Mouse (Mus musculus): ENCODE data around the gene Cfap46.

Cfap46 gene

DNA sequence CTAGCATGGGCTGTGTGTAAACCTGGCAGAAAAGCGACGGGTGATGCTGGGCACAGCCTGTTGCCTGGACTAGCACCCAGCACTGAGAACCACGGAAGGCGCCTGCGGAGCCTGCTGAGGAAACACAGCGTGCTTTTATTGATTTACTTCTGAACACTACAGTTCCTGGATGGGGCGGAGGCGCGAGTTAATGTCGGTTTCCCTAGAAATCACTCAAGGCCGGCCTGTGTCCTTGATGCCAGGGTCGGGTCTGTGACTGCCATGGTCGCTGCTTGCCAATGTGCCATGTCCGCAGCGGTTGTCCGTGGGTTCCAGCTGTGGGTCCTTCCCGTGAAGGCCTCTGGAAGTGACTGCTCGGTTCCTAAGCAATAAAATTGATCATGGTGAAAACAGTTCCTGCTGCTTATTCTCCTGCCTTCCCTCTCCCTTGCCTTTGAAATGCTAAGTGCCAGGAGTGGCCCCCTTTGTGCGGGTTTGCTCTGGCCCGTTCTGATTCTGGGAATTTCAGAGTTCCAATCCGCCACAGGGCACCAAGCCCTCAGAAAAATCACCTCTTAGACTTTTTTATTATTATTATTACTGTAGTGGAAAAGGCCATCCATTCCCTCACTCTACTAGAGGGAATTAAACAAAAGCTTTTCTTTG lies 104.2 kb downstream of the Cfap46 start:
- DNase-seq: no peak

- no peak for DNase-seq
Observed at GRCm38 (mm10) chr7:139576064-139576686, 107.4 kb downstream of the Cfap46 start.

DNA sequence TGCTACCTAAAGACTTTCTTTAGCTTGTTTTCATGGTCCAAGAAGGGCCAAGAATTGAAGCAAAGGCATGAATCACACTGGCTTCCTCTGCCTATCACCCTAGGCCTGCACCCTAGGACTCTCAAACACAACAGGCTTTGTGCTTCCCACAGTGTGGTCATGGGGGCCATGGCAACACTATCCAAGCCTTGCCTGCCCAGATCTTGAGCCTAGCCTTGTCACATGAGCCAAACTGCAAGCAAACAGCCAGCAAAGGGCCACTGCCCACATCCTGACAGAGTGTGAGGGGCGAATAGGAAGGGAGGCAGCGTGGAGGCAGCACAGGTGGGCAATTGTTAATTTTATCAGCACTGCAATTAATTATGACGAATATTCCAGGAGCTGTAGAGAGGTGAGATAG lies 111.0 kb downstream of the Cfap46 start:
- DNase-seq: no peak

DNA sequence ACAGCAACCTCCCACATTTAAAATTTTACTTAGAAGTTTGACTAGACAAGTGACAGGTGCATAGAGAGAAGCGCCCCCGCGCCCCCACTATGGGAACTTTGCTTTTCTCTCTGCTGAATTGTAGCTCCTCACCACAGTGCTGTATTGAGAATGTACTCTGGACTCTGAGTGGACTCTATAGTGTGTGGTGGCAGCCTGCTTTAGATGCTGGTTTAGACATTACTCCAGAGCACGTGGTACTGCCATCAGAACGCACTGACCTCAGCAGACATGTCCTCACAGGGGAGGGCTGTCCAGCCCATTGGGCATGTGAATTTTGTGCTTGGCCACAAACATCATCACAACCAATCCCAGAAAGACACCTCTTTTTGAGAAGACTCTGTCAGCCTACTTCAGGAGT lies 112.8 kb downstream of the Cfap46 start:
- no peak for DNase-seq

GRCm38 (mm10) chr7:139566533-139566932 lies 117.1 kb downstream of the Cfap46 start:
- DNase-seq: no peak

DNA sequence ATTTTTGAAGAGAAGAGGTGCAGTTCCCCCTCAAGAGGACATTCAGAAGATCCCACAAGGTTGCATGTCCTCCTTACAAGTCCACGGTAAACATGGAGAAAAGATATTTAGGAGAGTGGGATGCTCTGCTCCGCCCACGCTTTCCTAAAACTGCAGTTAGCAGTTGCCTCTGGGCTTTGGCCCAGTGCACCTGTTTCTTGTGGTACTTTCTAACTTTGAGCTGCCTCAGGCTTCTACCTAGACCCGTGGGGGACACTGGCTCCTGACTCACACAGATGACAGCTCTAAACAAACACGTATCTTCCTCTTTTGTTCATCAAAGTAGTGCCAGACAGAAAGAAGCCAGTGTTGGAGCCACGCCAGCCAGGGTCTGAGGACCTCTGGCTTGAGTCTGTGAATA lies 117.6 kb downstream of the Cfap46 start:
- no peak for DNase-seq

GRCm38 (mm10) chr7:139564161-139564560 lies 119.5 kb downstream of the Cfap46 start:
- DNase-seq: no peak

GRCm38 (mm10) chr7:139563425-139563824 lies 120.2 kb downstream of the Cfap46 start:
- DNase-seq: no peak

GRCm38 (mm10) chr7:139559659-139560058 lies 124.0 kb downstream of the Cfap46 start:
- no peak for DNase-seq

DNA sequence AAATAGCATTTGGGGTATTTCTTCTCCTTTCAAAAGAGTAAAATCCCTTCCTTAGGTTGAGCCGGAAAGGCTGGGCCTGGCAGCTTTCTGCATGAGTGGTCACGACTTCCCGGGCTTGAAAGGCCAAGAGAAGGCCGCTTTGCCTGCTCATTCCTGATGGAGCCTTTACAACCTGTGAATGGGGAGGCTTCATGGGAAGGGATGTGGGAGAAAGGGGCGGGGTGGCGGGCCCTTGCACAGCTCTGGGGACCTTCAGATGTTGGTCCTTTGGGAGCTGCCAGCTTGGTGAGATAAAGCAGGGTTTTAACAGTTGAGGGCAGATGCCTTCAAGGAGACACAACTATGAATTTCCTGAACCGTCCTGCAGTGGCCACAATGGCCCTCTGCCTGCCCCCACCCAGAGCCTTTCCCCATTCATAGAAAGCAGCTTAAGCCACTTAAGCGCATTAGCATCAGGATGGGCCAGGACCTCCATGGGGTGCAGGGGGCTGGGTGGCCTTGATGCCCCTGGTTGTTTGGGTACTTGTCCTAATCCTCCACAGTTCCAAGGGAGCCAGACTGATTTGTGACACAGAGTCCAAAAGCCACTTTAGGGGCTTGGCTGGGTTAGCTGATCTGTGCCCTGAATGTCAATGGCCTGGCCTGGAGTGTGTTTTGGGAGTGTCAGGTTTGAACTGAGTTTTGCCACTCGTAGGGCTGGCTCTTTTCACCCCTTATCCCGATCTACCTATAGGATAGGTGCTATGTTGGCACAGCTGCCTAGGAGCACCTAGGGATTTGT lies 126.7 kb downstream of the Cfap46 start:
- DNase-seq: no peak

DNA sequence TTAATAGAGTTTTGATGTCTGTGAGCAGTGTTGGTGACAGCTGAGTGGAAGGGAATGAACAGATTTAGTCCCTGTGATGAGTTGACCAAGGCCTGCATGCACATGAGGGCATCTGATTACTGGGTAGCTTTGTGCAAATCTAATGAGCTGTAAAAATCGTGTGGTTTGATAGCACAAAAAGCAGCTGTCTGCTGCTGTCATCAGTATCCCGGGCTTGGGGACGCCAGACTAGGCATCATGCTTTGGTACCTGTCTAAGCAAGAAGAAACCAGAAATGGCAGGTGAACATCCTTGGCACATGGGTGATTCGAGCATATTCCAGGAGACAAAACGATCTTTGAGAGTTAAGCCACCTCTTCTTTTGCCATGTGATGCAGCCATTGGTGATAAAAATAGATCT lies 127.3 kb downstream of the Cfap46 start:
- no peak for DNase-seq

DNA sequence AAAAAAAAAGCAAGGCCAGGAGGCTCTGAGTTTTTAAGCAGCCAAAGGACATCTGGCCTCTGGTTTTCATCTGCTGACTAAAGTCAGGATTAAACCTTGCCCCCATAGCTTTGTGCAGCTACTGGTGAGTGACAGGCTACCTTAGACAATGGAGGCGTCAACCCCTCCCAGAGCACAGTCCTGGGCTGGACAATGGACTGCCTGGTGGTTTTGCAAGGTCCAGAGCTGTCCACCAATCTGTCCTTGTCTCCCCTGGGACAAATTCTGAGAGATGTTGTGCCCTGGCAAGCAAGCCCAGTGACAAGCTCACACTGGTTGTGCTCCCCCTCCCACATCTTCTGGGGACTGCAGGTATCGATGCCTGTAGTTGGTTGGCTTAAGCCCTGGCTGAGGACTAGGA lies 132.1 kb downstream of the Cfap46 start:
- DNase-seq: no peak
